Mouse (Mus musculus) liver, adult (tissue): ENCODE measurements around the gene Zfp598.

Source experiments
- GATA4 ChIP-seq: IDR thresholded peaks from 2 replicates; pipeline ENCODE4 v1.6.1; 2014; ENCODE audit warnings: mild to moderate bottlenecking, low read length; ENCODE audit not compliant: insufficient replicate concordance

Gene Zfp598

GRCm38 (mm10) chr17:24725637-24726390 lies 56.3 kb downstream of the Zfp598 start:
- no peak for TF ChIP-seq GATA4

- TF ChIP-seq GATA4: no peak
Measured at GRCm38 (mm10) chr17:24727618-24728017, 58.1 kb downstream of the Zfp598 start, which contains the start of gene Rpl3l. Gene Rpl3l (plus strand): TSS chr17:24727820.

GRCm38 (mm10) chr17:24728184-24728583 lies 58.7 kb downstream of the Zfp598 start:
- no peak for TF ChIP-seq GATA4

- no peak for TF ChIP-seq GATA4
Measured at GRCm38 (mm10) chr17:24729067-24729466, 59.6 kb downstream of the Zfp598 start.

GRCm38 (mm10) chr17:24730787-24731186 lies 61.3 kb downstream of the Zfp598 start:
- TF ChIP-seq GATA4: no peak
